Mouse (Mus musculus) midbrain, embryonic 13.5 days (tissue): ENCODE data around the gene Gapvd1. TPM values are rescaled to one million over a fixed set of nuclear protein-coding genes. Genes with fewer than 3 reads are reported as not detected.
"Not testable (repeated sequence)": the region's sequence is repeated elsewhere in the genome, so short reads cannot be mapped to it uniquely, and the experiment has no call there.

Experiments
- ATAC-seq: fragments of 200-750 bp; cut with Nextera tagmentation; 2 replicates; pipeline ENCODE4 v1.8.0; 2017; ENCODE audit warnings: mild to moderate bottlenecking, moderate TSS enrichment, moderate library complexity
- H3K27ac ChIP-seq: fragments of 300-500 bp; sonication (generic); 2 replicates; pipeline ENCODE4 v1.5.1; 2015; ENCODE audit warnings: inconsistent platforms, mild to moderate bottlenecking, moderate library complexity
- H3K27me3 ChIP-seq: fragments of 300-500 bp; sonication (generic); 2 replicates; pipeline ENCODE4 v1.6.1; 2015; ENCODE audit warnings: mild to moderate bottlenecking, inconsistent platforms
- H3K36me3 ChIP-seq: fragments of 300-500 bp; sonication (generic); 2 replicates; pipeline ENCODE4 v1.6.1; 2015; ENCODE audit warnings: mild to moderate bottlenecking, inconsistent platforms
- H3K4me1 ChIP-seq: fragments of 300-500 bp; sonication (generic); replicated peaks from 2 replicates; pipeline ENCODE4 v1.6.1; 2015; ENCODE audit warnings: inconsistent platforms
- H3K4me2 ChIP-seq: fragments of 300-500 bp; sonication (generic); replicated peaks from 2 replicates; pipeline ENCODE4 v1.6.1; 2015; ENCODE audit warnings: moderate library complexity, mild to moderate bottlenecking, inconsistent platforms
- H3K4me3 ChIP-seq: fragments of 300-500 bp; sonication (generic); replicated peaks from 2 replicates; pipeline ENCODE4 v1.5.1; 2015; ENCODE audit warnings: mild to moderate bottlenecking, inconsistent platforms
- H3K9ac ChIP-seq: fragments of 300-500 bp; sonication (generic); replicated peaks from 2 replicates; pipeline ENCODE4 v1.6.1; 2015; ENCODE audit warnings: mild to moderate bottlenecking, inconsistent platforms
- H3K9me3 ChIP-seq: fragments of 300-500 bp; sonication (generic); 2 replicates; pipeline ENCODE4 v1.6.1; 2016; ENCODE audit warnings: mild to moderate bottlenecking, inconsistent platforms
- WGBS: fragments of 180-500 bp; shearing (Covaris S2); methylation state at CpG from one replicate; pipeline ENCODE4 v1.1.7; 2015; 5-methylcytosine and 5-hydroxymethylcytosine counted together
- polyA plus RNA-seq: library from polyadenylated mRNA; unstranded; fragments of >200 nt; fragmentation: Nextera tagmentation; extraction: Ambion mirVana; gene quantifications from 2 replicates; pipeline ENCODE4 v1.2.1, GENCODE M21; 2015

The Gapvd1 gene
- polyA plus RNA-seq, 1 experiment from 2014 or later: 126 TPM

DNA sequence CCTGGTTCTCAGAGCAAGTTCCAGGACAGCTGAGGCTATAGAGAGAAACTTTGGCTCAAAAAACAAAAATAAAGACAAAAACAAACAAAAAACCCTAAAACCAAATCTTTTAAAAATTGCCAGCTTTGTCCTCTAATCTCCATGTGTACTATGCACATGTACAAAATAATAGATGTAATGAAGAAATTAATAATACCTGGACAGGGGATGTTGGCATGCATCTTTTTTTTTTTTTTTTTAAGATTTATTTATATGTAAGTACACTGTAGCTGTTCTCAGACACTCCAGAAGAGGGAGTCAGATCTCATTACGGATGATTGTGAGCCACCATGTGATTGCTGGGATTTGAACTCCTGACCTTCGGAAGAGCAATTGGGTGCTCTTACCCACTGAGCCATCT lies 37.5 kb upstream of the Gapvd1 start:
- not testable (repeated sequence) for H3K4me1 ChIP-seq, H3K9me3 ChIP-seq, H3K27ac ChIP-seq, H3K9ac ChIP-seq, H3K4me3 ChIP-seq, ATAC-seq, H3K4me2 ChIP-seq, H3K27me3 ChIP-seq
- peaks cover 19% of the 10 kb centered on the region for H3K36me3 ChIP-seq
- WGBS: 85% methylated on average over 2 of the region's 2 CpGs

DNA sequence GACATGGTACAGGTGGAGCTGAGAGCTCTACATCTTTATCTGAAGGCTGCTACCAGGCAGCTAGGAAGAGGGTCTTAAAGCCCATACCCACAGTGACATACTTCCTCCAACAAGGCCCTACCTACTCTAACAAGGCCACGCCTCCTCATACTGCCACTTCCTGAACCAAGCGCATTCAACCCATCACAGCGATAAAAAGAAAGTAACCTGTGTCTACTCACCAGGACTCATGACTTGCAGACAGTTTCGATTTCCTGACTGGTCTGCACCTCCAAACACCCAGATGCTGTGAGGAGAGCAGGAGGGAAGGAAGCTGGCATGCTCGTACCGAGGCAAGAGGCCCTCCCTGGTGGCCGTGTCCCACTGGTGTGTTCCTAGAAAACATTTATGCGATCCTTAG lies 35.2 kb upstream of the Gapvd1 start:
- H3K4me3 ChIP-seq: no peak overlapping the region
- no peak overlapping the region for H3K27ac ChIP-seq
- ATAC-seq: no peak
- peaks cover 23% of the 10 kb centered on the region for H3K36me3 ChIP-seq
- H3K27me3 ChIP-seq: no peaks in the 10 kb centered on the region
- H3K9me3 ChIP-seq: no peaks in the 10 kb centered on the region
- 94% methylated on average over 8 of the region's 8 CpGs for WGBS
- no peak overlapping the region for H3K9ac ChIP-seq
- no peak overlapping the region for H3K4me2 ChIP-seq
- H3K4me1 ChIP-seq: no peaks in the 10 kb centered on the region

DNA sequence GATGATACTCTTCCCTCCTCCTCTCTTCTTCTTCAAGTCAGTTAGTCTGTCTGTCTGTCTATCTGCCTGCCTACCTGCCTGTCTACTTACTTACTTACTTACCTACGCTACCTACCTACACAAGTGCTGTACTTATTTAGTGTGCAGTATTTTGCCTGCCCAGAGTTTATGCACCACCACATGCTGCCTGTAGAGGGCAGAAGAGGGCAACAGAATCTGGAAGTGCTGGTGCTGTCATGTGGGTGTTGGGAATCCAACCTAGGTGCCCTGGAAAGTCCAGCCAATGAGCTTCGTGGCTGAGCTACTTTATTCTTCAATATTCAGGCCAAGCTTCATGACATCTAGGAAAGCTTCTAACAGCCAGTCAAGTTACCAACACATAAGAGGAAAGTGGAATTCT lies 29.1 kb upstream of the Gapvd1 start:
- no peak overlapping the region for H3K9ac ChIP-seq
- H3K4me1 ChIP-seq: no peaks in the 10 kb centered on the region
- ATAC-seq: no peak
- H3K4me2 ChIP-seq: no peak overlapping the region
- no peaks in the 10 kb centered on the region for H3K9me3 ChIP-seq
- WGBS: 74% methylated on average over 2 of the region's 2 CpGs
- no peak overlapping the region for H3K27ac ChIP-seq
- no peak overlapping the region for H3K4me3 ChIP-seq
- peaks cover 47% of the 10 kb centered on the region for H3K36me3 ChIP-seq
- no peaks in the 10 kb centered on the region for H3K27me3 ChIP-seq

DNA sequence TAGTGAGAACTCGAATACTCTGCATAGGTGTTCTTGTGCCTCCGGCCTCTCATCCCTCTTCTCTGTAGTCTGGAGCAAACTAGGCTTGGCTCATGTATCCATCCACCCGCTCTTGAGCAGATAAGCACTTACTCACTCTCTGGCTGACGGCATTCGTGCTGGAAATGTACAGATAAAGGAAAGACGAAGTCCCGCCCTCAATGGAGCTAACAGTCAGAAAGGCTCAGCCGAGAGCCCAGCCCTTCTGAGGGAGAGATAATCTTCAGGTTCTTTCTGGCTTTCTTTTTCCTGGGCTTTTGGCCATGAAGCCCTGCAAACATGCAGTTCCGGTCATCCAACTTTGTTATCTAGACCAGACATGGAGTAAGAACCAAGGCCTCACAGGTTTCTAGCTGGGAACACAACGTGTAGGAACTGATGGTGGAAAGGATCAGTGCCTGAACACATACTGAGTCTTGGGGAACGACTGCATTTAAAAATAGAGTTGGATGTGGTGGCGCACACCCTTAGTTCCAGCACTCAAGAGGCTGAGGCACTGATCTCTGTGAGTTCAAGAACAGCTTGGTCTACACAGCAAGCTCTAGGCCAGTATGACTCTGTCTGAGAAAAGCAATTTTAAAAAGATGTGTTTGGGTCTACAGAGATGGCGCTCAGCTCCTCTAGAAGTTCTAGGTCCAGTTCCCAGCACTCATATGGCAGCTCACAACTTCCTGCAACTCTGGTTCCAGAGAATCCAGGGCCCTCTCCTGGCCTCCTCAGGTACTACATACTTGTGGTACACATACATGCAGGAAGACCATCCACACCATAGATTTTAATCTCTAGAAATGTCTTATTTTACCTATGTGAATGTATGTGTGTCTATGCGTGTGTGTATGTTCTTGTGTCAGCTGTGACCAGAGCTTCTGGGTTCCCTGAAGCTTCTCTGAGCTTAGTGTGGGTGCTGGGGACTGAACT lies 28.3 kb upstream of the Gapvd1 start:
- no peak for ATAC-seq
- Histone ChIP-seq H3K27ac (no peak overlapping the region), H3K9ac (no peak overlapping the region), H3K27me3 (no peaks in the 10 kb centered on the region), H3K9me3 (no peaks in the 10 kb centered on the region), H3K4me3 (no peak overlapping the region), H3K36me3 (peaks cover 54% of the 10 kb centered on the region), H3K4me2 (no peak overlapping the region), H3K4me1 (peaks cover 2% of the 10 kb centered on the region)
- WGBS: 92% methylated on average over 14 of the region's 14 CpGs

DNA sequence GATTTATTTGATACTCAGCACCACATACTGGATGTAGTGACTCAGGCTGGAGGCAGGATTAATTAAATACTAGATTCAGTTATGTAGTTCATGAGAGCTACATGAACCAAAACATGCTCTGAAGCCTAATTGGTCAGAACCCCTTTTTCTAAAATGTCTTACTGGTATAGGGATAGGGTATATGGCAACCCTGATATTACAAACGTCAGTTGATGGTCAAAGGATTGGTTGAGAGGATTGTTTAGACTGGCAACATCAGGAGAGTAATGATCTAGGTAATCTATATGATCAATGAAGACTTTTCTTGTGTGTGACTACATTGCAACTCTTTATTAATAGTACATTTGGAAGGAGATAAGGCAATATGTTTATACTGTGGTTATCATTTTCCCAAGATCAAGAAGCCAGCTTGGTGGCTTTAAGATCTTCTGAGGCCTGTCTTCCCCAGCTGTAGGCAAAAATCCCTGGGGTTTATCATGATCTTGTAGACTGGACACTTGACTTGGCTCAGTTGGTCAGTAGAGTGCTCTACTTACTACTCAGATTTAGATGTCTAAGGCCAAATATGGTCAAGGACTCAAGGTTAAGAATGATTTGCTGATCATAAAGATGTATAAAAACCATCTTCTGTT lies 22.3 kb upstream of the Gapvd1 start:
- no peak for ATAC-seq
- Histone ChIP-seq H3K4me3 (0 out of 2 replicates have a peak overlapping the region, but pooled peaks have one; percentile 1), H3K9me3 (no peaks in the 10 kb centered on the region), H3K4me1 (peaks cover 60% of the 10 kb centered on the region), H3K36me3 (peaks cover 73% of the 10 kb centered on the region), H3K27ac (no peak overlapping the region), H3K4me2 (peak overlapping the region; percentile 67), H3K27me3 (no peaks in the 10 kb centered on the region), H3K9ac (no peak overlapping the region)
- WGBS: 76% methylated on average over 1 of the region's 1 CpGs

DNA sequence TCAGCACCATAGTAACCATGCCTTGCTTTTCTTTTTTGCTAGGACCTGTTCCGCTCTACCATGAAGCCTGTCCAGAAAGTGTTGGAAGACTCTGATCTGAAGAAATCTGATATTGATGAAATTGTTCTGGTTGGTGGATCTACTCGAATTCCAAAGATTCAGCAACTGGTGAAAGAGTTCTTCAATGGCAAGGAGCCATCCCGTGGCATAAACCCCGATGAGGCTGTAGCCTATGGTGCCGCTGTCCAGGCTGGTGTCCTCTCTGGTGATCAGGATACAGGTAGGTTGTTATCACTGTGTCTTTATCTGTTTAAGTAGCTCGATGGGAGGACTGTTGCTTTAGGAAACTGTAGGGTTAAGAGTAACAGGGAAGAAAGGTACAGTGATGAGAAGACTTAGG lies 19.5 kb upstream of the Gapvd1 start:
- H3K9me3 ChIP-seq: no peaks in the 10 kb centered on the region
- peaks cover 70% of the 10 kb centered on the region for H3K4me1 ChIP-seq
- ATAC-seq: no peak
- no peak overlapping the region for H3K27ac ChIP-seq
- peak overlapping the region; percentile 67 for H3K4me2 ChIP-seq
- 95% methylated on average over 6 of the region's 6 CpGs for WGBS
- peaks cover 56% of the 10 kb centered on the region for H3K36me3 ChIP-seq
- no peak overlapping the region for H3K9ac ChIP-seq
- H3K4me3 ChIP-seq: peak overlapping the region; percentile 92
- no peaks in the 10 kb centered on the region for H3K27me3 ChIP-seq

DNA sequence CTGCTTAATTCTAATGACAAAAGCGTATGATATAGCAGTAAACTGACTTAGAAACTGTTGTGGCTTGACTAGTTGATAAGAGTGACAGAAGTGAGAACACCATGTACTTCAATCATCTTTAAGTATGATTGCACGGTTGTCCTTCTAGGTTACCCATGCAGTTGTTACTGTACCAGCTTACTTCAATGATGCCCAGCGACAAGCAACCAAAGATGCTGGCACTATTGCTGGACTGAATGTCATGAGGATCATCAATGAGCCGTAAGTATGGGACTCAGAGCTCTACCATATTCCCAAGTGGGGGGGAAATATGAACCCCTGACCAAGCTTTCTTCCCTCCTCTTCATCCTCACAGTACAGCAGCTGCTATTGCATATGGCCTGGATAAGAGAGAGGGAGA lies 18.6 kb upstream of the Gapvd1 start:
- H3K4me1 ChIP-seq: peaks cover 70% of the 10 kb centered on the region
- 94% methylated on average over 4 of the region's 4 CpGs for WGBS
- H3K27ac ChIP-seq: no peak overlapping the region
- no peaks in the 10 kb centered on the region for H3K9me3 ChIP-seq
- peak overlapping the region; percentile 92 for H3K4me3 ChIP-seq
- peaks cover 49% of the 10 kb centered on the region for H3K36me3 ChIP-seq
- peak overlapping the region; percentile 98 for H3K9ac ChIP-seq
- peak overlapping the region; percentile 67 for H3K4me2 ChIP-seq
- no peak for ATAC-seq
- no peaks in the 10 kb centered on the region for H3K27me3 ChIP-seq

DNA sequence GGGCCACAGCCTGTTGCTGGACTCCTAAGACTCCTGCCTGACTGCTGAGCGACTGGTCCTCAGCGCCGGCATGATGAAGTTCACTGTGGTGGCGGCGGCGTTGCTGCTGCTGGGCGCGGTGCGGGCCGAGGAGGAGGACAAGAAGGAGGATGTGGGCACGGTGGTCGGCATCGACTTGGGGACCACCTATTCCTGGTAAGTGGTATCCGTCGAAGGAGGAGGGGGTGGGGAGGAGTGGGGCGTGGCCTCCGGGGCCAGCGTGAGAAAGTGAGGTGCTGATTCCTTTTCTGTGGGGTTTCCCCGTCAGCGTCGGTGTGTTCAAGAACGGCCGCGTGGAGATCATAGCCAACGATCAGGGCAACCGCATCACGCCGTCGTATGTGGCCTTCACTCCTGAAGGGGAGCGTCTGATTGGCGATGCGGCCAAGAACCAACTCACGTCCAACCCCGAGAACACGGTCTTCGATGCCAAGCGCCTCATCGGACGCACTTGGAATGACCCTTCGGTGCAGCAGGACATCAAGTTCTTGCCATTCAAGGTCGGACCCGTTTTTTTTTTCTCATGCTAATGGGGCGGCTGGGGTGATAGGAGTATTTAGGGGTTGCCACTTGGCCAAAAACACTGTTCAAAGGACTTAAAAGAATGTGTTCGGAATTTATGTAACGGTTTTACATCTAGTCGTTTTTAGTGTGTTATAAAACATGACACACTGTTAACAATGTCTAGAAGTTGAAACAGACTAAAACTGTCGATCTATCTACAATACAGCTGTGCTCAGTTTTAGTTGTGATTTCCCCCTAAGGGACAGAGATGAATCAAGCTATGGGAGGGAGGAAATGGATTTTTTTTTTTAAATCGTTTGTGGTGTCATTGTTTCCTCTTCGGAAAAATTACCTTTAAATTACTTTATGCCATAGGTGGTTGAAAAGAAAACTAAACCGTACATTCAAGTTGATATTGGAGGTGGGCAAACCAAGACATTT lies 17.5 kb upstream of the Gapvd1 start:
- Histone ChIP-seq H3K4me2 (peak overlapping the region; percentile 67), H3K27me3 (no peaks in the 10 kb centered on the region), H3K27ac (peak overlapping the region; percentile 91), H3K4me1 (peaks cover 60% of the 10 kb centered on the region), H3K9me3 (no peaks in the 10 kb centered on the region), H3K9ac (peak overlapping the region; percentile 98), H3K4me3 (peak overlapping the region; percentile 92), H3K36me3 (peaks cover 39% of the 10 kb centered on the region)
- WGBS: 5% methylated on average over 50 of the region's 50 CpGs
- peak; percentile 57; the same call in 1 of the 2 replicates for ATAC-seq

DNA sequence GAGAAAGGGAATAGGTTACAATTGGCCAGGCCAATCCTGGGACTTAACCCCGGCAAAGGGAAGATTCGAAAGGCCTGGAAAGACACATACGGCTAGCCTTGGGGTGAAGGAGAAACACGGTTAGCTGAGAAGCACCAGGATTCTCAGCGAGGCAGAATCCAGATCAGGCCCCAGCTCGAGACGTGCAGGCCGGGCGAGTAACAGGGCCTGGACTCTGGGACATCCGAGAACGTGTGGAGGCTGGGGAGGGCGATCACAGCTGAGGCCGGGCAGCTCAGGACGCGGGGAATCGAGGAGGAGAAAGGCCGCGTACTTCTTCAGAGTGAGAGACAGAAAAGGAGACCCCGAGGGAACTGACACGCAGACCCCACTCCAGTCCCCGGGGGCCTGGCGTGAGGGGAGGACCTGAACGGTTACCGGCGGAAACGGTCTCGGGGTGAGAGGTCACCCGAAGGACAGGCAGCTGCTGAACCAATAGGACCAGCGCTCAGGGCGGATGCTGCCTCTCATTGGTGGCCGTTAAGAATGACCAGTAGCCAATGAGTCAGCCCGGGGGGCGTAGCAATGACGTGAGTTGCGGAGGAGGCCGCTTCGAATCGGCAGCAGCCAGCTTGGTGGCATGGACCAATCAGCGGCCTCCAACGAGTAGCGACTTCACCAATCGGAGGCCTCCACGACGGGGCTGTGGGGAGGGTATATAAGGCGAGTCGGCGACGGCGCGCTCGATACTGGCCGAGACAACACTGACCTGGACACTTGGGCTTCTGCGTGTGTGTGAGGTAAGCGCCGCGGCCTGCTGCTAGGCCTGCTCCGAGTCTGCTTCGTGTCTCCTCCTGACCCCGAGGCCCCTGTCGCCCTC lies 16.6 kb upstream of the Gapvd1 start, which contains the start of gene Hspa5:
Hspa5 (plus strand) TSS at position 603 of the 859 bp plus-strand sequence.
- under 1% methylated on average over 60 of the region's 60 CpGs for WGBS
- peaks cover 29% of the 10 kb centered on the region for H3K36me3 ChIP-seq
- peak; percentile 99 for ATAC-seq

DNA sequence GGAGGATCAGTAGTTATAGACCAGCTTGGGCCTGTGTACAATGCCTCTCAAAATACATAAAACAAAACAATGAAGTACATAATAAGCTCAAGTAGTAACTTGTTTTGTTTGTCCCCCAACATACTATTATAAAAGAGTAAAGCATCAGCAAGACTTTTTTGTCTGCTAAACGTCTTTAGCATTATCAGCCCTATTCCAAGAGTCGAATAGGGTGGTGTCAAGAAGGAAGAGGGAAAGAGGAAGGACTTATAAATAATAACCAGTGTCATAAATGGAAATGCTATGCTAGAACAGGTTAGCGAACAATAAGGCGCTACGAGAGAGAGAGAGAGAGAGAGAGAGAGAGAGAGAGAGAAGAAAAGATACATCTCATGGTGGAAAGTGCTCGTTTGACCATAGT lies 15.9 kb upstream of the Gapvd1 start:
- peak overlapping the region; percentile 90 for H3K27ac ChIP-seq
- 7% methylated on average over 6 of the region's 6 CpGs for WGBS
- H3K27me3 ChIP-seq: no peaks in the 10 kb centered on the region
- H3K36me3 ChIP-seq: peaks cover 24% of the 10 kb centered on the region
- peak overlapping the region; percentile 86 for H3K9ac ChIP-seq
- H3K4me2 ChIP-seq: peak overlapping the region; percentile 70
- H3K4me3 ChIP-seq: peak overlapping the region; percentile 92
- ATAC-seq: no peak
- H3K4me1 ChIP-seq: peaks cover 44% of the 10 kb centered on the region
- H3K9me3 ChIP-seq: no peaks in the 10 kb centered on the region

More for the DNA sequence above, 16.6 kb upstream of the Gapvd1 start, which contains the start of gene Hspa5:
- Histone ChIP-seq H3K9ac (peak within 1 kb of the TSS; percentile 98), H3K9me3 (no peaks in the 10 kb centered on the region), H3K27ac (peak within 1 kb of the TSS; percentile 91), H3K27me3 (no peaks in the 10 kb centered on the region), H3K4me2 (peak within 1 kb of the TSS; percentile 70), H3K4me3 (peak within 1 kb of the TSS; percentile 92), H3K4me1 (peaks cover 51% of the 10 kb centered on the region)

DNA sequence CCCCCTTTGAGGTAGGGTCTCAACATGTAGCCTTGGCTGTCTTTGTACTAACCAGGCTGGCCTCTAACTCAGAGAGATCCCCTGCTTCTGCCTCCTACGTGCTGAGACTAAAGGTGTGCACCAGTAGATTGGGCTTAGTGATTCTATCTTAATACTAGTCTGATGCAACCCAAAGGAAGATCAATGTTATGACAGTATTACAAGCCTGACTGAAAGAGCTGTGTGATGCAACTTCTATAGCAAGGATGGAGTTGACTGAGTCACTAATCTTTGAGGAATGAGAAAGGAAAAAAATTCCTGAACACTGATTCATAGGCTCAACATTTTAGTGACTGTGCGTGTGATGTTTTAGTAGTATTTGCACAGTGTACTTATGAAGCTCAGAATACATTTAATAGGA lies 15.0 kb upstream of the Gapvd1 start:
- Histone ChIP-seq H3K4me3 (peak overlapping the region; percentile 92; the same call in 1 of the 2 replicates), H3K4me1 (peaks cover 35% of the 10 kb centered on the region), H3K27ac (no peak overlapping the region; the same call in 1 of the 2 replicates), H3K9me3 (no peaks in the 10 kb centered on the region), H3K36me3 (peaks cover 16% of the 10 kb centered on the region), H3K9ac (no peak overlapping the region), H3K27me3 (no peaks in the 10 kb centered on the region), H3K4me2 (peak overlapping the region; percentile 70)
- 95% methylated on average over 2 of the region's 2 CpGs for WGBS
- ATAC-seq: no peak
